Mouse (Mus musculus) T-helper 2 cell (primary cell): ENCODE measurements around the gene H3f3a.

Experiments used
- in situ Hi-C: fragments of 300-600 bp; cut with MboI, MseI; formaldehyde crosslinking; loops from one replicate; pipeline ENCODE4 v1.15.1; 2025; ENCODE audit warnings: high pct_unique_total_duplicates

H3f3a gene

GRCm38 (mm10) chr1:180824721-180825120 lies 11.0 kb upstream of the H3f3a start:
- in situ Hi-C loops = loop anchor here (25.0 kb wide), 1 partner anchor 1688 kb away; the partner anchor contains the start of gene Capn2

- in situ Hi-C loops = no loop called here
Measured at GRCm38 (mm10) chr1:180823716-180824115, 10.0 kb upstream of the H3f3a start.

DNA sequence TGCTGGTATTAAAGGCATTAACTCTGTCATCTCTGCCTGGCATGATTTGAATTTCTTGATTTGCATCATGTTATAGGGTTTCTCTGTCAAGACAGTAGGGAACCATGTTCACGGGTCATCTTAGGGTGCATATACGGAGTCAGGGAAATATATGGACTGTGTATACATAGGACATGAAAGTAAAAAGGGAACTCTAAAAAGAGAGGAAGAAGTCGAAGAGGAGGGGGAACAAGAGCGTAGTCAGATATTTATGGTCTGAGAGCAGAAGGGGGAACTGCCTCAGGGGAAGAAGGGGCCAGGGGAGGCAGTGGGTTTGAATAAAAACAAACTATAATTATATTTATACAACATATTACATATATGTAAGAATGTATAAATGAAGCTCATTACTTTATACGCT lies 8.5 kb upstream of the H3f3a start:
- in situ Hi-C loops = no loop called here

DNA sequence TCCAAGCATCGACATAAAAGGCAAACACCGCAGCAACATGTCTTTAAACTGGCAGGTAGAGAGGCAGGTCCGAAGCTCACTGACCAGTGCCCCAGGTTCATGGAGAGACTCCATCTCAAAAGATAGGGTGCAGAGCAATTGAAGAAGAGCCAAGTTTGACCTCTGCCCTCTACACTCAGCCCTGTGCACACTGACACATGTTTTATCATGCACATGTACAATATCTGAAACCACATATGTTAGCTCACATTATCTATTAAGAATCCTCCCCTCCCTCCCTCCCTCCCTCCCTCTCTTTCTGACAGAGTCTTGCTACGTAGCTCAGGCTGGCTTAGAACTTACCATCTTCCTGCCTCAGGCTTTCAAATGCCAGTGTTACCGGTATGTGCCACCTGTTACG lies 7.4 kb upstream of the H3f3a start:
- in situ Hi-C loops = no loop called here

- in situ Hi-C loops = no loop called here
Measured at GRCm38 (mm10) chr1:180818000-180818399, 4.3 kb upstream of the H3f3a start.

GRCm38 (mm10) chr1:180815371-180816024 lies 1.8 kb upstream of the H3f3a start:
- in situ Hi-C loops = no loop called here

- in situ Hi-C loops = no loop called here
Measured at GRCm38 (mm10) chr1:180813409-180813884, 296 bp downstream of the H3f3a start.

DNA sequence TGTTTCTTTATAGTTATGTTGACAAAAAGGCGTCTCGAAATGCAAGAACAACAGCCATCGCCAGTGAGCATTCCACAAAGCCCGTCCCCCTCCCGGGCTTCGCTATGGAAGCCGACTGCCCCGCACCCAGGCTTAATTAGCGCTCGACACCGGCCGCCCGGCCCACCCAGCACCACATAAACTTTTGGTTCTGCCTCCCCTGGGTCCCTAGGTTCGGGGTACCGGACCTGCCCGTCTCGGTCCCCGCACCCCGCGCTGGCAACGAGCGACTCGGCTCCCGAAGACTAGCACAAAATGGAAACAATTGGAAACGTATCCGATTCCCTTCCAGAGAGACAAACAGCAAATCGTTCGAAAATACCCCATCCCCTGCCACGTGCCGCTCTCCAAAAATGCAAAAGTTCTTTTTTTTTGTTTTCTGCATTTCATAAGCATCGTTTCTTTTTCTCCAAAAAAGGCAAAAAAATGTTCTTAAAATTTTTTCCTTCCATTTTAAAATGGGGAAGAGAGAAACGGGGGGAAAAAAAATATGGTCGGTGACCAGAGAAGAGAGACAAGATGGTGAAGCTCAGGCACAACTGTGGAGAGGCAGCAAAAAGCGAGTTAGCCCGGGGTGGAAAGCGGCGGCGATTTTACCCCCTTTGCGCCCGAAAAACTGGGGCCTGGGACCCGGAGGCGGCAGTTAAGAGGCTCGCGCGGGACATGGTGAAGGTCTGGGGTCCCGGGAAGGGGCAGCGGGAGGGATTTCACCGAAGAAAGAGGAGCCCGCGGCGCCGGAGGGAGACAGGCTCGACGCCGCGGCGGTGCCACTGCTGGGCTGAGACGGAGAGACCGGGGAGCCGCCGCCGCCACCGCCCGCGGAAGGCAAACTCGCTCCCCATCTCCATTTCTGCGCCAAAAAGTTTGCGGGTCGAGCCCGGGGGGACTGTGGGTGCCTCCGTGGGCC lies 1.0 kb downstream of the H3f3a start:
- in situ Hi-C loops = no loop called here

DNA sequence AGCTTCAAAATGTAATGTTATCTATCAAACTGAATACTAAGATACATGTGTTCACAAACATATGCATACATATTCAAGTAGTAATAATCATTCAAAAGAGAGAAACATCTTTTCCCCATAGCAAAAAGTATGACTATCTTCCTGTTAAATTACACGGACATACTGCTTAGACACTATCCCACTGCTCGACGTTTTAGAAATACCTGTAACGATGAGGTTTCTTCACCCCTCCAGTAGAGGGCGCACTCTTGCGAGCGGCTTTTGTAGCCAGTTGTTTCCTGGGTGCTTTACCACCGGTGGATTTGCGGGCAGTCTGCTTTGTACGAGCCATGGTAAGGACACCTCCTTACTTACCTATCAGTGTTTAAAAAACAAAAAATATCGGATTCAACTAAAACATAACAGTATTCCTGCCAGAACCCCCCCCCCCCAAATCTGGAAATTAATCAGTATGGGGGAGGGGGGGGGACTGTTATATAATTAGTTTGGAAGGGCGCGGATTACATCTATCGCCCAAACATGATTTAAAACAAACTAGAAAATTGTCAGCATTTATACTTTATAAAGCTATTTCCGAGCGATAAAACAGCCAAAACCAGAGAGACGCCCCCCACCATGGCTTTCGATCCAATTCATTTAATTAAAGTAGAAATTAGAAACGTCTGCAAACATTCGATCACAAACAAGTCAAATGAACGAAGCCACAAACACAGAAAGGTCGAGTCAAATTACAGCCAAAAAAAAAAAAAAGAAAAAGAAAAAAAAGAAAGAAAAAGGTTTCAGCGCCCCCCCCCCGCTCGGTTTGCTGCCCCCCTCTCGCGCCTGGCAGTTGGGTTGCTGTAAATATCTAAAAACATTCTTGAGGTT lies 1.9 kb downstream of the H3f3a start:
- in situ Hi-C loops = no loop called here

GRCm38 (mm10) chr1:180810976-180811375 lies 2.8 kb downstream of the H3f3a start:
- in situ Hi-C loops = no loop called here

DNA sequence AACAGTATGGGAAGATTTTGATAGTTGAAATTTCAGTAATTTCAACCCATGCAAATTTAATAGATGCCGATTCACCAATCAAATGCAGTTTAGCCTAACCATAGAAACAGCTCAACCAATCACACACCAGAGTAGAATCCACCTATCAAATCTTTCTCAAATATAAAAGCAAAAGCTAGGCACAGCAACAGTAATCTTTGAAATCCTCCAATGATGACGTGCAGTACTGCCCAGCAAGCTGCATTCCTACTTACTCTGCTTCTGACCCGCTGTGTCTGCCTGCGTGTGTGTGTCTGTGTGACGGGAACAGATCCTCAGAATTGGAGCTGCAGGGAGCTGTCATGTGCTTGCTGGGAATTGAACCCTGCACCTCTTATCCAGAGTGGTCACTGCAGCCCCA lies 4.9 kb downstream of the H3f3a start:
- in situ Hi-C loops = no loop called here

DNA sequence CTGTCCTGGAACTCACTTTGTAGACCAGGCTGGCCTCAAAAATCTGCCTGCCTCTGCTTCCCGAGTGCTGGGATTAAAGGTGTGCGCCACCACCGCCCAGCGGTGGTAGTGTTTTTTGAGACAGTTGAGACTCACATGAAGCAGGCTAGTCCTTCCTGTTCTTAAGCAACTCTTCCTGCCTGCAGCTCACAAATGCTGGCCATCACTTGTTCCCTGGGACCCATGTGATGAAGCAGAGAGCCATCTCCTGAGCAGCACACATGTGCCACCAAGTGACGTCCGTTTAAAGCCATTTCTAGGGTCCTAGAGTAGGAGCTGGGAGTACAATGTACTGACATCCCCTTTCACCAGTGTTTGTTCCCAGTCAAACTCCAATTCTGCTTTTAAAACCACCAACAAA lies 9.9 kb downstream of the H3f3a start:
- in situ Hi-C loops = loop anchor here (5.0 kb wide), 1 partner anchor 37 kb away; no protein-coding TSS in a partner anchor

GRCm38 (mm10) chr1:180801466-180801994 lies 12.2 kb downstream of the H3f3a start:
- in situ Hi-C loops = loop anchor here (5.0 kb wide), 1 partner anchor 34 kb away; no protein-coding TSS in a partner anchor

GRCm38 (mm10) chr1:180800814-180801213 lies 12.9 kb downstream of the H3f3a start:
- in situ Hi-C loops = loop anchor here (5.0 kb wide), 1 partner anchor 34 kb away; no protein-coding TSS in a partner anchor

DNA sequence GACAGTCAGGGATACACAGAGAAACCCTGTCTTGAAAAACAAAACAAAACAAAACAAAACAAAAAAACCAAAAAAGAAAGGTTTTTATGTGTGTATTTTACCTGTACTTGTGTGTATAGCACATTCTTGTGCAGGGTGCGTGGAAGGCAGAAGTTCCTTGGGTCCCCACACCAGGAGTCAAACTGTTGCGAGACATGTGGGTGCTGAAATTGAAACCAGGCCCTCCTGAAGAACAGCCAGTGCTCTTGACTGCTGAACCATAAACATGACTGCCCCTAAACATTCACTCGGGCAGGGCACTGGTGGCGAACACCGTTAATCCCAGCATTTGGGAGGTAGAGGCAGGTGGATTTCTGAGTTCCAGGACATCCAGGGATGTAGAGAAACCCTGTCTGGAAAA lies 13.7 kb downstream of the H3f3a start:
- in situ Hi-C loops = loop anchor here (5.0 kb wide), 1 partner anchor 33 kb away; no protein-coding TSS in a partner anchor

DNA sequence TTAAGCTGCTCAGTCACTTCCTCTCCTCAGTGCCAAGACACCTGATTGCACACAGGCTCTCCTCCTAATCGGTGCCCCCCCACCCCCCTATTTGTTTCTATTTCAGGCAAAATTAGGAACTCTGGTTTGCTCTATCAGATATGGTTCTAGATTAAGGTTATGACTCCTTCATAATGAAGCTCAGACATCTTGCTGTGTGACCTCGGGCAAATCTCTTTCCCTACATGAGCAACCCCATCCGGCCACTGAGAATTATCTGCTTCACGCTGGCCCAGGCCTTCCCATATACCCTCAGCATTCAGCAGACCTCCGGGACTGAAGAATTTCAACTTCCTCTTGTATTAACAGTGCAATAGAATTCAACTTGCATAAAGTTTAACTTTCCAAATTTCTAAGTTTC lies 14.5 kb downstream of the H3f3a start:
- in situ Hi-C loops = no loop called here

- in situ Hi-C loops = no loop called here
Measured at GRCm38 (mm10) chr1:180798660-180799059, 15.1 kb downstream of the H3f3a start.

GRCm38 (mm10) chr1:180794170-180794569 lies 19.6 kb downstream of the H3f3a start:
- in situ Hi-C loops = no loop called here

GRCm38 (mm10) chr1:180793445-180794117 lies 20.2 kb downstream of the H3f3a start:
- in situ Hi-C loops = no loop called here

- in situ Hi-C loops = no loop called here
Measured at GRCm38 (mm10) chr1:180792814-180793213, 20.9 kb downstream of the H3f3a start.
